Mouse (Mus musculus) cerebellum, postnatal 14 days (tissue): ENCODE data around the gene Pon2.
A peak's percentile ranks its signal among the peaks of the same experiment; 100 is the strongest.
"Not testable (repeated sequence)": the region's sequence is repeated elsewhere in the genome, so short reads cannot be mapped to it uniquely, and the experiment has no call there.

Source experiments
- DNase-seq, 2 experiments: peaks; one replicate each; pipeline ENCODE4 v3.0.0; 2021; ENCODE audit warnings: mixed read lengths in 2 of 2

Gene Pon2

DNA sequence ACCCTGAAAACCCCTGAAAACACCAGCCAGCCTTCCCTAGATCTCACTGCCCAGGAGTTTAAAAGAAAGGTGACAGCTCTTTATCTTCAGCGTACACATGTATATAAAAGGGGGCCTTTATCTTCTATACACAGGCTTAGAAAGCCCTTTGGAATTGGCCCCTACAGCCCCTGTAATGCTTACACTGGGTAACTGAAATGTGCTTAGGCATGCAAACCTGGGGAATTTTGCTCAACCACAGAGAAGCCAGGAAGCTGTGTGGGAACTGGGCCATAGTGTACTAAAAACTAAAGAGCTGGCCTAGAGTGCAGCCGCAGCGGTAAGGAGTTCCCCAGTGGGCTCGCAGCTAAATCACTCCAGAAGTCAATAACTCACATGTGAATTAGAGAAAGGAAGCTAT, 6.8 kb downstream of the Pon2 start:
- DNase-seq = no peak

DNA sequence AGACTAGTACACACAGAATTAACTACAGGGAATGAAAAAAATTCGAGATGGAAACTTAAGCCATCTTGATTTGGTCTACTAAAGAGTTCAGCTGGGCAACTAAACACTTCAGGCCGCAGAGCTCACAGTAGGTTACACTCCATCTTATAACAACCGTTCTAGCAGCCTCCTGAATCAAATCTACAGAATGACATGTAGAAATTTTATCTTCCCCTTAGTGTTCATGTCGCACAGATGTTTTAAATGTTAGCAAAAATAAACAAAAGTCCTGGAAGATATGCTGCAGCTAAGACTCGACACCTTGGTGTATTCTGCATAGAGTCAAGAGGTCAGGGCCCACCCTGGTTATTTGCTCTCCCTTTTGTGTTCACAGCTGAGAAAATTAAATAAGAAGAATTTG, 10.3 kb downstream of the Pon2 start:
- DNase-seq = no peak

DNA sequence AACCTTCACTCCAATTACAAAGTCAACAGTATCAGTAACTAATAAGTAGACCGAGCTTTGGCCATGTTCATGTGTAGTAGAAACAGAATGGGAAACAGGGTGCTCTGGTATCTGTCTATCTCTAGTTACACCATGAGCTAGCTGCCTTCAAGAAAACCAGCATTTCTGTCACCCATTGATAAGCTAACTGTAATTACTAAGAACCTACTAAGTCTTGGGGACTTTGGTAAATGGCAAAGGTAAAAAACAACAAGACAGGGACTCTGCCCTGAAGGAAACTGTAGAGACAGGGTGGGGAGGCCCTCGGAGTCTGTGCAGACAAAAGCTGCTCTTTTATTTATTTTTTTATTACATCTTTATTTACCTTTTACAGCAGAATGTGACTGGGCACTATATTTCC, 10.9 kb downstream of the Pon2 start:
- DNase-seq = no peak

DNA sequence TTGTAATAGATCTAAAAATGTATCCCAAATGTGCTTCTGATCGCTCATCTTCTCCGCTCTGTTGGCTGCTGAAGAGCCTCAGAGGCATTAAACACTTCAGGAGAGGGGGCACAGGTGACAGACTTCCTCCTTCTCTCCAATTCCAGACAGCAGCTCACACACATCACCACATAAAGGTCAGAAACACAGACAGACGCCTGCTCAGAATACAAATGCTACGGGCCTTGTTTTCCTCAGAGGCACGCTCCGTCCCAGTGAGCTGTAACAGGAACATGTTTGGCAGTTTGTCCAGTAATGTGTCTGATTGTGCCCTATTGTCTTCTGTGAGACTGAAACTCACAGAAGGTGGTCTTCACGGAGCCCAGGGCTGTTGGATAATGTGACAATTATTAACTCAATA, 15.8 kb downstream of the Pon2 start:
- no peak for DNase-seq

DNA sequence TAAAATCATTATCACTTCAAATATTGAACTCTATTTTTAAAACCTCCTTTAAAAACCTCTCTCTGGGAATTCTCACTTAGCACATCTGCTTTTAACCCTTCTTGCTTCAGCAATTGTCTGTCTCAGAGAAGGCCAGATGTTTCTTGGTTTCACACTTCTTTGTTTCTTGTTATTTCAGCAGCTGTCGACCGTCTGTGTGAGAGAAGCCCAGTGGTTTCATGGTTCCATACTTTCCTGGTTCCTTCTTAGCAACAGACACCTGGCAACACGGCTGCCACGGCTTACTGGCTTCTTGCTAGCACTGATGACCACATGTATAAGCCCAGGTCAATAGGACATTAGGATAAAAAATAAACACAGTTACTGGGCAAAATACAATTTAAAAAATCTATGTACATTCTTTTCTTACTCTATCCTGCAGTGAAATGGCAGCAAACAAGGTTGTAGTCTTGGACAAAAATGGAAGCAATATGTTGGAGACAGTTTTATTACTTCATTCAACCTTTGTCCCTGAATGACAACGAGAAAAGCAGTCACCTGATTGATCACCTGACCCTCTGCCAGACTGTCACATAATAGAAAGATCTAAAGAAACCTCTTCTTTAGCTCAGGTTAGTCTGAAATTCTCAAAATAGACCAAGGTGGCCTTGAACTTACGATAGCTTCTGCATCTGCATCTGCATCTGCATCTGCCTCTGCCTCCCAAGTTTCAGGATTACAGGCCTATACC, 17.5 kb downstream of the Pon2 start:
- DNase-seq = no peak

DNA sequence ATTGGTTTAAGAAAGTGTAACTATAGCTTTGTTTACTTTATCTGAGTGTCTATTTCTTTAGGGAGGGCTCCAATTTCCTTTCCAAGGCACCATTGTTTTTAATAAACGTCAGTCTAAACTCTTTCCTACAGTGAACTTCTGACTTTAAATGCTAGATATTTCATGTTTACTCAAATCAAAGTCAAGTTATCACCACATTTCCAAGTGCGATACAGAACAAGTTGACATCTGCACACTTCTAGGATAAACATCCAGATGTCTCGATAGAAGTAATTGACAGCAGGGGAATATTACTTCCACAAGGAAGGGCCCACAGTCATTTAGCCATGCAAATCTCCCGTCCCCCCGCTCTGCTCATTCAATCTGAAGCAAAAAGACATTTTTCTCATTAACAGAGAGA, 20.3 kb downstream of the Pon2 start:
- no peak for DNase-seq

DNA sequence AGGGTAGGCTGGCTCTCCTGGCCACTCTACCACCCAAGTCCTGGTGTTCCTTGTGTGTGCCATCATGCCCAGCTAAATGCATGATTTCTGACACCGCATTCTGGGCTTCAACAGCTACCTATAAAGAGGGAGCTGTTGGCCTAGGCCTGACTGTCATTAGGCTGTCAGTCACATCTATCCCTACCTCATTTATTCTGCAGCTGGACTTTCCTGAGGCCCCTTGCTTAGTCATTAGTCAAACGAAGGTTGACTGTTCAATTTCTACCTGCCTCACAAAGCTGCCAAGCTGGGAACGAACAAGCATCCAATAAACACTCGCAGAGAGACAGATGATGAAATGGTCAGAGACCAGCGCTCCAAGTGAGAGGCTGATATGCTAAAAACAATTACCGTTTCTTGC, 28.6 kb downstream of the Pon2 start:
- no peak for DNase-seq

DNA sequence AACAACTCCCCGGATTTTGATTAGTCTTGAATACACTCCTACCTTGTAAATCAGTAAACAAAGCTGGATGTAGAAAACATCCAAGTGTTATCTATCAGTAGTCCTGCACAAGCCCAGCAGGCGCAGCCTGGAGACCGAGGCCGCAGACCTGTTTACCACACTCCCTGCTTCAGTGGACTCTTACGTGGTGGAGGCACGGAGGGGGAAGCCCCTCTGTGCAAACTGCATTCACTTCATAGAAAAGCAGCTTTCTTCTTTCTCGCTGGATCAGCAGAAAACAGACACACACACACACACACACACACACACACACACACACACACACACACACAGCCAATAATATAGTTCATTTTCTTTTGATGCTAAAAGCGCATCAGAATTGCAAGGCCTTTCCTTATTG, 33.5 kb downstream of the Pon2 start:
- no peak for DNase-seq

DNA sequence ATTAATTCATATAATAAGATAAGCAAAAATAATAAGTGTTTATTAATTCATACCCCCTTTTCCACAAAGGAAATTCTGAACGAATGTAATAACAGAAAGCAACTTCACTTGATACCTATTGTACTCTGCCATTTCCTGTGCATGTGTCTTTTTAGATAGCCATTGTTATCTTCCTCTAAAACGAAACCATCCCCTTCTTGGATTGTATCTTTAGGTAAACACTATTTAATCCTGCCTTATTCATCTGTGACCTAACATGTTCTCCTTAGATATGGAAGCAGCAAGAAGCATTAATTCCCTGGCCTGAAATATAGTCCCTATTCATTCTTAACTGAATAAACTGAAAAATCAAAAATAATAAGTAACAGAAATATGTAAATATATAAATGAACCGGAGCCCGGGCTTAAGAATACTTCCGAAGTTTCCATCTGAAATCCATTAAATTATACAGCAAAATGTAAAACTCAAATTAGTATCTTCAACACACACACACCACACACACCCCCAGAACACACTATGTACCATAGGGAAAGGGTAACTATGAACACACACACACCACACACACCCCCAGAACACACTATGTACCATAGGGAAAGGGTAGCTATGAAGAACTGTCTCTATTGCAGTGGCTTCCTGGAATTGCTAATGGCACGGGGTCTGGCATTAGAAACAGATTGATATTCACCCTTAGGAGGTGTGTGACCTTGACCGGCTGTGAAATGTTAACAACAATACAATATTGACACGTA, 34.8 kb downstream of the Pon2 start:
- no peak for DNase-seq

DNA sequence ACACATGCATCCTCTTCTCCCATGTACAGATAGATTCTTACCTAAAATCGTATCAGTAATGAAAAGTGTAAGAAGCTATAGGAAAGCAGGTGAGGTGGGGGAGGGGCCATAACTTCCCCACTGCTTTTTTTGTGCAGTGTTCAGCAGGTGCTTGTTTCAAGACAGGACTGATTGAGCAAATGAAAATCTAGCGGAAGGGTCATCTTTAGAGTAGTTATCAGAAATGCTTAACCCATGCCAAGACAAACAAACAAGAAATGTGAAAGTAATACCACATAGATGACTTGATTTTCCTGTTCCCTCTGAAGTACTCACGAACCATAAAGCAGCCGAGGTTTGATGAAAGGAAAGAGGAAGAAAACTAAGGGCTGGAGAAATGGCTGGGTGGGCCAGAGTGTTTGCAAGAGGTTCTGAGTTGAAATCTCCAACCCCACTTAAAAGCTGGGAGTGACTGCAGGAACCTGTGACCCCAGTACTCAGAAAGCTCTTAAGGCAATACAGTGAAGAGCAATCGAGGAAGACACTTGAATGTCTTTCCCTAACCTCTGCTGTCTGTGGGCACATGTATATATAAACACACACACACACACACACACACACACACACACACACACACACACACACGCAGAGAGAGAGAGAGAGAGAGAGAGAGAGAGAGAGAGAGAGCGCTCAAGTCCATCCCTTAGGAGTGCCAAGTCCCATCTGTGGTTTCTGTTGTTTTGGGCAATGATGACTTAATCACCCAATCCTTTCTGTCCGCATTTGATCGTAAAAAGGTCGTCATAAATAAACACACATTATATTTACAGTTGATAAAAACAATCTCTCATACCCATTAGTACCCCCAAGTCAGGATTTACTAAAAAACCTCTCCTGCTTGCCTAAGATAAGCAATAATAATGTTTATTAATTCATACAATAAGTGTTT, 35.7 kb downstream of the Pon2 start:
- no peak for DNase-seq

DNA sequence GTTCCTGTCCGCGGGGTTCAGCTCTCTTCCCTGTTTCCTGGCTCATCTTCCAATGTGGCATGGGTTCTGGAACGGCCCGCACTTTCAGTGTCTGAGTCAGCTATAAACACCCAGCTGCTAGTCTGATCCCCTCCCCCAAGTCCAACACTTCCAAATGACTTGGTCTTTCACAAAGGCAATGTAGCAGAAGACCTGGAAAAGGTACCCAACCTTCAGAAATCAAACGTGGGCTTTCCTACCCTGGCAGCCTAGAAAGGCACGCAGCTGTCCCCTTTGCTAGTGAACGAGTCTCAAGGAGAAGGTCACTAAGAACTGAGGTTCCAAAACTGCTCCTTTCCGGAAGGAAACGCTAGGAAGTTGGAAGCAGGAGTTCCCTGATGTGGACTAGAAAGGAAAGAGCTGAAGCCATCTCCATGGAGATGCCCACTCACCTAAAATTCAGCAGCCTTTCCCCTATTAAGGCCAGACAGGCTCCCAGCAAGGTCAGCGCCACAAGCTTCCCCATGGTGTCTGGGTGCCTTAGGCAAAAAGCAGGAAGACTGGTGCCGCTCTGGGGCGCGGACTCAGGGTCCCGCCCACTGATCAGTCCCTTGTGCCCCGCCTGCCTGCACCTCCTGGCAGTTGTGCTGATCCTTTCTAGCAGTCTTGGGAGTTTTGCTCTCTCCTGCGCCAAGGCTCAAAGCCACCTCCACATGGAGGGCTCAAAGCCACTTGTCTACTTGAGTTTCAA, 42.4 kb downstream of the Pon2 start, which contains the start of gene Pon3:
Pon3 (minus strand) TSS at position 565 of the 730 bp plus-strand sequence.
- DNase-seq = peak; percentile 15 to 20

DNA sequence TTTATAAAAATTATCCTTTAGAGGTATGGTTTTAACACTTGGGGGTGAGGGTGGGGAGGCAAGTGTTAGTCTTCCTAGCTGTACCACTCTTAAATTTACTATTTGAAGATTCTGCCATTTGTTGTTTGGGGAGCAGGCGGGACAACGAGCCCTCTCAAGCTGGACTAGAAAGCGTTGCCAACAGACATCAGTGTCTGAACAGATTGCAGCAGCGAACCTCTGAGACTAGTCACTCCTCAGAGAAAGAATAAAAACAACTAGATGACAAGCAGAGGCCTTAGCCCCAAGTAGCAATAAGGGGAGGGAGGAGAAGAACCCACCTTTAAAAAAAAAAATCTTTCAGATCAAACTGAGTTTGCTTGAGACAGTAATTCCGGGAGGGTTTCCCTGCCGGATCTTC, 43.0 kb downstream of the Pon2 start:
- peak in 1 of 2 experiments; percentile 9 for DNase-seq

DNA sequence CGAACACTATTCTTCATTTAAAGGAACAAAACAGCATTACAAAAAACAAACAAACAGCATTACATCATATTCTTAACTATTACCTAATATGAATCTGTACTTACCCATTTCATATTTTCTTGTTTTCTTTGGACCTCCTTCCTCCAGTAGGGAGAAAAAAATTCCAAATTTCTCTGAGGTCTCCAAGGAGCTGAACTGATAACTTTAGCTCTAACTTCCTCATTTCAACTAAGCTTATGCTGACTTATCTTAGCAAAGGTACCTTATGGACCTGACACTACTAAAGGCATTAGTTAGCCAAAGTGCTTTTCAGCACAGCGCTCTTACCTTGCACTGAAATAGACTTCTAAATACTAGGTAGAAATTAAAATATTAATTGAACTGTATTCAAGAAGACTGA, 43.4 kb downstream of the Pon2 start:
- DNase-seq = no peak

DNA sequence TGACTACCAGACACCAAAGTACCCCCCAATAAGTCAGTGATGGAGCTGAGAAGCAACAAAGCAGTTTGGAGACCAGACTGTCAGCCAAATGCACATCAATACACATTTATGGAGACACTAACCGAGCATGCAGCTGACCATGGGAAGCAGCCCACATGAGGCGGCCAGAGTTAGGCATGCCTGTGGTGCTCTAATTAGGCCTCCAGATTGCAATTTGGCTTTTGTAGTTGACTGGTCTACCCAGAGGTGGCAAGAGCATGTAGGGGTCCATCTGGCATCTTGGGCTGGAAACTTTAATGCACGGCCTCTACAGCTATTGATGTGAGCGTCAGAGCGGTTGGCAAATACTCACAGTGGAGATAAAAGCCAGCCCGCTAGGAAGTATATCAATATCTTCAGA, 52.3 kb downstream of the Pon2 start:
- peak; percentile 10 to 24 for DNase-seq

DNA sequence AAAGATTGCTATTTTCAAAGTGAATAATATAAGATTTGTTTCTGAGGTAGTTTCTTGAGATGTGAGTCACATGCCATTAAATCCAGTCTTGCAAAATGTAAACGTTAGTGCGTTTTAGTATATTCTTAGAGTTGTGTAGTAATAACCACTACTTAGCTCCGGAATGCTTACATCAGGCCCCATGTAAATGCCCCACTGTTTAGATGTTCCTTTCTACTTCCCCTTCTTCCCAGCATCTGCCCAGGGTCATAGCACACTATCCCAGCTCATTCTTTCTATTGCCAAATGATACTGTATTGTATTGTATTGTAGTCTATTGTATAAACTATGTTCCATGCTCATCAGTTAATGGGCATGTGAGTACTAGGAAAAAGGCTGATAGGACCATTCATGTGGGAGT, 59.5 kb downstream of the Pon2 start:
- DNase-seq = no peak

DNA sequence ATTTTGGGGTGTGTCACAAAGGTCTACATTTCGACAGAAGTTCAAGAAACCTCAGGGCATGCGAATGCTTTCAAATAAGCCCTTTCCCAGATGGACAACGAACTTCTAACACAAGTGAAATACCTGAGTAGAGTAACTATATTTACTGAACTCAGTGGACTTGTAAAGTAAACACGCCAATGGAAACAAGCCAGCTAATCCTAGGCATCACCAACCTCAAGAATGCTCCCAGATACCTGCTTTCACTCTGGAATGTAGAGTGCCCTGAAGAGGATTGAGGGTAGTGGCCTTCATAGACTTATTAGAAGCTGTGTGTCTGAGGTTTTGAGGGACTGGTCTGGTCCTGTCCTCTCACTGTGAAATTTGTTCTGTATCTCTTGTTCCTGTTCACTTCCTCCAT, 60.7 kb downstream of the Pon2 start:
- no peak for DNase-seq

DNA sequence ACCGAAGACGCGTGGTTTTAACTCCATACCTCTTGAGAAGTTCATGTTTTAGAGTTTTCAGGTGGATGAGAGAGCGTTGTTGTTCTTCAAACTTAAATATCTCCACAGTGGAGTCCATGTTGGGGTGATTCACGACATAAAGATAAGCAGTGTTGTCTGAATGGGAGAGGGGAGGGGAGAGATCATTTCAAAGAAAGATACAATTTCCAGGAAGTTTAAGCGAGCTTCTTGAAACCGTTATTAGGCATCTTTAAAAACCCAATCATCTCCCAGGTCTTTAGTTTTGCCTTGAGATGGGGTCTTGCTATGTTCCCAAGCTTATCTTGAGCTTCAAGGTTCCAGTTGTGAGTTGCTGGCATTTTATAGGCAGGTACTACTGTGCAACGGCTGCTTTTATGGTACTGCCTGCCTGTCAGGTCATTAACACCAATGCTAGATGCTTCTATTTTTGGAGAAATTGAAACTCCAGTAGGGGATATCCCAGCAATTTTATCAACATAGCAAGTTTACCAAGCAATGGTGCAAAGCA, 61.3 kb downstream of the Pon2 start:
- no peak for DNase-seq

DNA sequence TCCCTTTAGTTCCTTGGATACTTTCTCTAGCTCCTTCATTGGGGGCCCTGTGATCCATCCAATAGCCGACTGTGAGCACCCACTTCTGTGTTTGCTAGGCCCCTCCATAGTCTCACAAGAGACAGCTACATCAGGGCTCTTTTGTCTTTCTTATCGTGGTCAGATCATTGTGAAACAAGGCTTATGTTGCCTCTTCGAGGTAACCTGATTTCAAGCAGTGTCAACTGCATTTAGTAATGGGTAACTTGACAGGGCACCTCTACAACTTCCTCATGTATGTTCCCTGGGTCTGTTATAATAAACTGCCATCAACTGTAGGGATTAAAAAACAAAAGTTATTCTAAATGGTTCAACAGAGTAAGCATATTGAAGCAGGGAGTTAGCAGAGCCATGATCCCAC, 63.7 kb downstream of the Pon2 start:
- no peak for DNase-seq

DNA sequence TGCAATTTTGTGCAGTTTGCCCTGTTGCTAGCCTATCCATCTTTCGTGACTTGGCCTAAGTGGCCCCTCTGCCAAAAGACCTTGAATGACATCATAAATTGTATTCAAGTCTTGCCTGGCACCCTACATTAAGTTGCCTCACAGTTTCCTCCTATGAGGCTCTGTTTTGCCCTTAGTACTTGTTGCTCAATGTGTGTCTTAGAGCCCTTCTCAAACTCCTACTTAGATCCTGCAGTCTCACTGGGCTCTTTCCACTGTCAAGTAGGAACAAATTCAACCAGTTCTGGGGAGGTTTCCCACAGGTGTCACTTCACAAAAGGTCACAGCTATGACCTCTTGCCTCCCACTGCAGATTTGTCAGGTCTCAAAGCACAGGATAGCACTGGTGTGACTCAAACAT, 64.4 kb downstream of the Pon2 start:
- DNase-seq = no peak

DNA sequence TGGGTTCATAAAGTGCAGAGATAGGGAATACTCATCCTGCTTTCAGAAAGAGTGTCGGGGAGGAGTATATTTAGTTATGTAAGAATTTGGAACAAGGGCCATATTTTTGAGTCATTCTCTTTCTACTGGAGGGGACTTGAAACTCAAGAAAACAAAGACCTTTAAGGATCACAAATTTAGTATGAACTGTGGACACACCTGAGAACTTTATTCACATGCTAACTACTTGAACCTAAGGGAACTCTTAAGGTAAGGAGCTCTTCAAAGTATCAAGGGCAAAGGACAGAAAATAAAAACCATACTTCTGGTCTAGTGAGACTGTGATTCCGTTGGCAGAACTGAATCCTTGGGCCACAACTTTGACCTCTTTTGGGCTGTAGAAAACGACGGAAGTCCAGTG, 66.2 kb downstream of the Pon2 start:
- DNase-seq = no peak

DNA sequence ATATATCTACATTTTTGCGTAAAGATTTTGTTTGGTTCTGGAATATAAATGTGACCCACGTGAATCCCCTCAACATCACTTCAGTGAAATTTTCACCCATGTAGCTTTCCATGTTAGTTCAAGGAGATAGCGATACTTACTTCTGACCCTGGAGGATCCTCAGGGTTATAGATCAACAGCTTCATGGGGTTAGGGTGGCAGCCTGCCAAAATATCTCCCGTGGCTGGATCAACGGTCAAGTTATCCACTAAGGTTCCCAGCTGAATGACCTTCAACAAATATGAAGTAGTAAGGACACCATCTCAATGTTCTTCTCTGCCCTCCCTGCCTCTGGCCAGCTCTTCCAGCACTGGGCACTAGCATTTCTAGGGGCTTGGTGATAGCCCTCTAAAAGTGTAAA, 68.0 kb downstream of the Pon2 start:
- no peak for DNase-seq

DNA sequence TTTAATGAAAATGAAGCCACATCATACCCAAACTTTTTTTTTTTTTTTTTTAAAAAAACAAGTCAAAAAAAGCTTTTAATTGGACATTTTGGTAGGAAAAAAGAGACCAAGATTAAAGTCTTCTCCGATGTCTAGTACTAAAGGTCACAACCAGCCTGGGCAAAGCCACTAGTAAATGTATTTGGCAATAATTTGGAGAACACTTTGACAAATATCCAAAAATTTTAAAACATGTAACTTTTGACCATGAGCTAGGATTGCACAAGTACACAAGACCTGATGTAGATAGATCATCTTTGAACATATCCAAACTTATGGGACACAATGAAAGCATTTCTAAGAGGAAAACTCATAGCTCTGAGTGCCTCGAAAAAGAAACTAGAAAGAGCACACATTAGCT, 74.7 kb downstream of the Pon2 start:
- not testable (repeated sequence) for DNase-seq

DNA sequence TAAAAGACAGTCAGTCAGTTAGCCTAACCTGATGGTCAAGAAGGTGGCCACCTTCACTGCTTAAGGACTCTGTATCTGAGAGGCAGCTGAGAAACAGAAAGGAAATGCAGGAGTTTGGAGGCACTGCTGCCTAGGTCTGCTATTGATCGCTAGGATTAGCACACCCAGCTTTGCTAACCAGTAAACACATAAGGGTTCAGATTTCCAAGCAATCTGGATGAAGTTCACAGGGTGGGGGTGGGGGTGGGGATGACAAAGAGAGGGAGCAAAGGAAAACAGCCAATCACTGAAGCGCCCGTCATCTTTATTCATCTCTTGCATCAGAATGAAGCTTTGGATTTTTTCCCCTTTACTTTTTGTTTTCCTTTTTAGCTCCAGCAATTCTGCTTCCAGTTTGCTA, 76.2 kb downstream of the Pon2 start:
- DNase-seq = no peak
